Mouse (Mus musculus): Measurements from ENCODE around the gene Kdm5a. TPM values are rescaled to one million over a fixed set of nuclear protein-coding genes. Genes with fewer than 3 reads are reported as not detected.
A peak's percentile ranks its signal among the peaks of the same experiment; 100 is the strongest.

The Kdm5a gene
- polyA plus RNA-seq, 1 experiment from 2014 or later = 32.7 TPM

DNA sequence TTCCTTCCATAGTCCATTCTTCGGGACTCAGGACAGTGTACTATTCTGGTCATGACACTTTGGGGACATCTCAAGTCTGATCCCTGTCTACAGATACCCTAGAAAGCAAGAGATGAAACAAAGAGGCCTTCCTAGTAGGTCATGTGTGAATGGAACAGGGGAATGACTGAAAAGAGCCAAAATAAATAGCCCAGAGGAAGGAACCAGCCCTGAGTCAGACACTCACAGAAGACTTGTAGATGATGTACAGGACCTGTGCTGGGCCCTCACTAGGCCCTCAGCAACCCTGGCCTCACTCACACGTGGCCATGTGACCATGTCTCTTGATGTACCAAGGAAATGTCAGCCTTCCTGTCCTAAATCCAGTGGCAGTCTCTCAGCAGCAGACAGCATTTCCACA lies 125.5 kb downstream of the Kdm5a start:
- WGBS = 53% methylated on average over 2 of the region's 2 CpGs
- no peak overlapping the region for H3K4me2 ChIP-seq (replicated peaks; ENCODE audit: low read depth, low read length)
- TF ChIP-seq CTCF (IDR thresholded peaks at IDR 0.05) = no peak
- TF ChIP-seq EP300 (IDR thresholded peaks at IDR 0.05) = no peak
- DNase-seq (ENCODE audit: low spot score) = no peak
- no peak overlapping the region for H3K27ac ChIP-seq (ENCODE audit: low read length)
- H3K9ac ChIP-seq (replicated peaks; ENCODE audit: low read depth) = no peak overlapping the region
- no peak overlapping the region for H3K4me3 ChIP-seq (ENCODE audit: low read depth, low read length)
- H3K36me3 ChIP-seq (ENCODE audit: insufficient read depth, low read length) = no peaks in the 10 kb centered on the region
- ATAC-seq = no peak
- H3K9me3 ChIP-seq (ENCODE audit: low read length) = no peaks in the 10 kb centered on the region
- H3K4me1 ChIP-seq (ENCODE audit: insufficient read depth, low read depth, low read length) = no peaks in the 10 kb centered on the region; the same call in 1 of the 2 replicates
- H3K27me3 ChIP-seq (replicated peaks; ENCODE audit: insufficient read depth, low read length) = peaks cover 25% of the 10 kb centered on the region

DNA sequence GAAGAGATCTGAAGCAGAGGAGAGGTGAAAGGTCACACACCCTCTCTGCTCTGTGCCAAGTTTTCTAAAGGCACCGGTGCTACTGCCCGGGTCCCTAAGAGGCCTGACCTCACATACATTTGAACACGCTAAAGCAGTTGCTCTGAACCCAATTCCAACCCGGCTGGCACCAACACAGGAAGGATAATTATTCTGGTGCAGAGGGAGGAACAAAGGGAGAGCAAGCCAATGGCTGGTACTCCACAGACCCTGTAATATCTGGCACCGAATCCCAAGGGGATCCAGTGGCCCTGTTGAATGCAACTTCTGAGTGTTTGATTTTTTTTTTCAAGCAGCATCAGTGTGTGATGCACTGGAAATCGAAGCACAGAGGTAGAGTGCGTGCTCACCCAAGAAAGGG lies 127.1 kb downstream of the Kdm5a start:
- Histone ChIP-seq H3K27ac (ENCODE audit: low read length) (no peak overlapping the region), H3K4me2 (replicated peaks; ENCODE audit: low read depth, low read length) (no peak overlapping the region), H3K9me3 (ENCODE audit: low read length) (no peaks in the 10 kb centered on the region), H3K9ac (replicated peaks; ENCODE audit: low read depth) (no peak overlapping the region), H3K4me1 (ENCODE audit: insufficient read depth, low read depth, low read length) (no peaks in the 10 kb centered on the region; the same call in 1 of the 2 replicates), H3K27me3 (replicated peaks; ENCODE audit: insufficient read depth, low read length) (peaks cover 25% of the 10 kb centered on the region), H3K4me3 (ENCODE audit: low read depth, low read length) (no peak overlapping the region), H3K36me3 (ENCODE audit: insufficient read depth, low read length) (no peaks in the 10 kb centered on the region)
- ATAC-seq = no peak
- WGBS = 36% methylated on average over 7 of the region's 7 CpGs
- DNase-seq (ENCODE audit: low spot score) = no peak
- TF ChIP-seq EP300 (IDR thresholded peaks at IDR 0.05) (no peak), CTCF (IDR thresholded peaks at IDR 0.05) (no peak)

DNA sequence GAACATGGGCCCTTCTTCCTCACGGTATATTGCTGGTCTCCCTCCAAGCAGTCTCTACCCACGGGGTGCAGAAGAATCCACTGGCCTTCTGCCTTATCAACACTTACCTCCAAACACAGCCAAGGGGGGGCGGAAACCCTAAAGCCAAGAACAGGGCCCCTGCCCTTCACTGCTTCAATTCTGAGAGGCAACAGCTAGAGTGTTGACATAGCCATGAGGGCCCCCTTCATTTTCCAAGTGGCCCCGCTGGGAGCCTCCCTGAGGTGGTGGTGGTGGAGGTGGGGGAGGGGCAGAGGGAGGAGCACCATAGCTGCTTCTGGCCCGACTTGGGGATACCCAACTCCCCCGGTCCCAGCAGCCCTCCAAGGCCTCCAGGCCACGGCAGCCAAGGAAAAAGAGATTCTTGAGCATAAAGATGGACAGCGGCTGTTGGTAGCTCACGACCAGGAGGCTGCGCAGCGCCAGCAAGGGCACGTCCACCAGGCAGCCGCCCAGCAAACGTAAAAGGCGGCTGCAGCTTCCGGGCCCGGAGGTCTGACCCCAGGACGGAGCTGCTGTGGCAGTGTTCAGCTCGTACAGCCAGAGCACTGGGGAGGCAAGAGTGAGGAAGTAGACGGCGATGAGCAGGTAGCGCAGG lies 128.1 kb downstream of the Kdm5a start:
- no peaks in the 10 kb centered on the region for H3K36me3 ChIP-seq (ENCODE audit: insufficient read depth, low read length)
- H3K9ac ChIP-seq (replicated peaks; ENCODE audit: low read depth) = no peak overlapping the region
- DNase-seq (ENCODE audit: low spot score) (peak; percentile 75), ATAC-seq (peak; percentile 85)
- no peaks in the 10 kb centered on the region; the same call in 1 of the 2 replicates for H3K4me1 ChIP-seq (ENCODE audit: insufficient read depth, low read depth, low read length)
- no peaks in the 10 kb centered on the region for H3K9me3 ChIP-seq (ENCODE audit: low read length)
- no peak for TF ChIP-seq CTCF (IDR thresholded peaks at IDR 0.05)
- TF ChIP-seq EP300 (IDR thresholded peaks at IDR 0.05) = peak; percentile 25; the same call in 1 of the 2 replicates
- H3K27ac ChIP-seq (ENCODE audit: low read length) = no peak overlapping the region
- peak overlapping the region; percentile 60 for H3K4me3 ChIP-seq (ENCODE audit: low read depth, low read length)
- WGBS = 6% methylated on average over 22 of the region's 22 CpGs
- H3K27me3 ChIP-seq (replicated peaks; ENCODE audit: insufficient read depth, low read length) = peaks cover 25% of the 10 kb centered on the region
- peak overlapping the region; percentile 96 for H3K4me2 ChIP-seq (replicated peaks; ENCODE audit: low read depth, low read length)

DNA sequence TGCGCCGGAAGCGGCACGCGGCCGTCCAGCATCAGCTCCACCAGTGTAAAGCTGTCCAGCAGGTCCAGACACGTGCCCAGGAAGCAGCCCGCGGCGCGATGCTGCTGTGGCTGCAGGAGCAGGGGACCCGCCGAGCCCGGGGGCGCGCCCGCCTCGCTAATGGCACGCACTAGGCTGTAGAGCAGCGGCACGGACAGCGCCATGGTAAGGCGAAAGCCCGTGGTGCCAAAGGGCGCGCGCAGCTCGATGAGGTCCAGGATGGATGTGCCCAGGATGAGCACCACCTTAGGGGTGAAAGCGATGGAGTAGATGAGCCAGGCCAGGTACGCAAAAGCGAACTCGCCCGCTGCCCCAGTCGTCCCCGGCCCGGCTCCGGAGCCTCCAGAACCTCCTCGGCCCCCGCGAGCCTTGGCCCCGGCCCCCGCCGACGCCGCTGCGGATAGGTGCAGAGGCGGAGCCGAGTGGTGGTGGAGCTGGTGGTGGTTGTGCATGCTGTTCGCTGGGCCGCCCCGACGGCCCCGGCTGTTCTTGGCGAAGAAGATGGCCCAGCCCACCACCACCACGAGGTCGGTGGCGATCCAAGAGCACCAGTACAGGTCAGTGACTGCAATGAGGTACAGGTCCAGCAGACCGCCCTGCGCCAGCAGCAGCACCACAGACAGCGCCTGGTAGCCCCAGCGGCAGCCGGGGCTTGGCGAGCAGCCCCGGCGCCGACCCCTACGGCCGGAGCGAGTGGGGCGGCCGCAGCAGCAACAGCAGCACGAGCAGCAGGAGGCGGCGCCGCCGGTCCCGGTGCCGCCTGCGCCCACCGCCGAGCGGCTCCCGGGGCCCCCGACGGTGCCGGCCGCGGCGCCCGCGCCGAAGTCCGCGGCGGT lies 128.8 kb downstream of the Kdm5a start:
- peak; percentile 60 for ATAC-seq
- Histone ChIP-seq H3K36me3 (ENCODE audit: insufficient read depth, low read length) (no peaks in the 10 kb centered on the region), H3K4me2 (replicated peaks; ENCODE audit: low read depth, low read length) (peak overlapping the region; percentile 96), H3K9me3 (ENCODE audit: low read length) (no peaks in the 10 kb centered on the region), H3K4me1 (ENCODE audit: insufficient read depth, low read depth, low read length) (no peaks in the 10 kb centered on the region; the same call in 1 of the 2 replicates), H3K27me3 (replicated peaks; ENCODE audit: insufficient read depth, low read length) (peaks cover 25% of the 10 kb centered on the region), H3K9ac (replicated peaks; ENCODE audit: low read depth) (no peak overlapping the region), H3K27ac (ENCODE audit: low read length) (no peak overlapping the region), H3K4me3 (ENCODE audit: low read depth, low read length) (peak overlapping the region; percentile 60)
- TF ChIP-seq CTCF (IDR thresholded peaks at IDR 0.05) (no peak; the same call in 1 of the 2 replicates), EP300 (IDR thresholded peaks at IDR 0.05) (no peak)
- DNase-seq (ENCODE audit: low spot score) = no peak
- WGBS = 3% methylated on average over 70 of the region's 95 CpGs

DNA sequence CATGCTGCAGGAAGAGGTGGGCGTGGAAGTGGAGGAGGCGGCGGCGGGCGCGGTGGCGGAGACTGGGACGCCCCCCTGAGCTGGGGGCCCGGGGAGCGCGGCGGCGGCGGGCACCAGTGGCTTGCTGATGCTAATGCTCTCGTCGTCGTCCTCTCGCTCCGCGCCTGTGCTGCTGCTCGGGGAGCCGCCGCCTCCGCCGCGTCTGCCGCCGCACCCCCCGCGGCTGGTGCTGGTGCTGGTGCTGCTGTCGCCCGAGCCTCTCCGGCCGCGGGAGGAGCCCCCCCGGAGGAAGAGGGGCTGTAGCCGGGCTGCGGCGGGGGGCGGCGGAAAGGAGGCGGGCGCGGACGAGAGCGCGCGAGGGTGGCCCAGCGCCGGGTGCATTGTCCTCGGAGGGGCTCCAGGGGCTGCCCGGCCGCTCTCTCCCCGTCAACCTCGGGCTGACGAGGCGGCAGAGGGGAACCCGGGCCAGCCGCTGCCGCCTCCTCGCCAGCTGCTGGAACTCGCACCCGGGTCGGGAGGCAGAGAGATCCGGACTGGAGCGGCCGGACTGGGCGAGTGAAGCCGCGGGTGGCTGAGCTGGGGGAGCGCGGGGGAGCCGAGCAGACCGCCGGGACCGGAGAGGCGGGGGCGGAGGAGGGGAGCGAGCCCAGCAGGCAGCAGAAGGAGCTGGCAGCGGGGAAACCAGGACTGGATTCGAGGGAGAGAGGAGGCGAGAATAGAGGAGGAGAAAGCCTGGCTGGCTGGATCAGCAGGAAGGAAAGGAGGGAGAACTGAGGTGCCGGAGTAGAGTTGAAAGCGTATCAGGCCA lies 129.7 kb downstream of the Kdm5a start, which contains the start of gene Tmem121b:
Gene Tmem121b (minus strand): TSS at position 434 of the 808 bp plus-strand sequence.
- ATAC-seq (peak; percentile 50), DNase-seq (ENCODE audit: low spot score) (peak; percentile 80)
- WGBS = 1% methylated on average over 55 of the region's 84 CpGs
- TF ChIP-seq EP300 (IDR thresholded peaks at IDR 0.05) (no peak), CTCF (IDR thresholded peaks at IDR 0.05) (no peak)
- Histone ChIP-seq H3K4me3 (ENCODE audit: low read depth, low read length) (peak within 1 kb of the TSS; percentile 60), H3K27ac (ENCODE audit: low read length) (no peak within 1 kb of the TSS), H3K9ac (replicated peaks; ENCODE audit: low read depth) (0 out of 2 replicates have a peak within 1 kb of the TSS, but pooled peaks have one; percentile 23), H3K4me2 (replicated peaks; ENCODE audit: low read depth, low read length) (peak within 1 kb of the TSS; percentile 96), H3K9me3 (ENCODE audit: low read length) (no peaks in the 10 kb centered on the region), H3K27me3 (replicated peaks; ENCODE audit: insufficient read depth, low read length) (peaks cover 25% of the 10 kb centered on the region), H3K36me3 (ENCODE audit: insufficient read depth, low read length) (no peaks in the 10 kb centered on the region), H3K4me1 (ENCODE audit: insufficient read depth, low read depth, low read length) (no peaks in the 10 kb centered on the region; the same call in 1 of the 2 replicates)

Other genes starting within 250 kb of the Kdm5a start
- not detected in 2 replicates for gene D330020A13Rik, start 69.8 kb upstream of the Kdm5a start, polyA plus RNA-seq (2015; fragmentation: Nextera tagmentation; extraction: Ambion mirVana)
- 0.04 TPM in 1 of 2 replicates, not detected in the other for gene B4galnt3, start 69.6 kb upstream of the Kdm5a start, polyA plus RNA-seq (2015; fragmentation: Nextera tagmentation; extraction: Ambion mirVana)
- gene Ccdc77, start 250 bp downstream of the Kdm5a start, polyA plus RNA-seq (2015; fragmentation: Nextera tagmentation; extraction: Ambion mirVana) = 8.6 and 9.2 TPM in 2 replicates
- gene Il17ra, start 99.1 kb downstream of the Kdm5a start, polyA plus RNA-seq (2015; fragmentation: Nextera tagmentation; extraction: Ambion mirVana) = 9.5 and 10.5 TPM in 2 replicates
- 0.52 and 0.58 TPM in 2 replicates for gene Tmem121b, start 129.7 kb downstream of the Kdm5a start, polyA plus RNA-seq (2015; fragmentation: Nextera tagmentation; extraction: Ambion mirVana)
- 10.1 and 10.5 TPM in 2 replicates for gene Hdhd5, start 167.2 kb downstream of the Kdm5a start, polyA plus RNA-seq (2015; fragmentation: Nextera tagmentation; extraction: Ambion mirVana)

All from lung, postnatal 0 days (tissue).